8 mouse cellular contexts compared by ENCODE assay signal in genomic region chr16:4726528-4727128, GRCm38 (mm10). TPM values are rescaled to one million over a fixed set of nuclear protein-coding genes. Genes with fewer than 3 reads are reported as not detected.
A peak's percentile ranks its signal among the peaks of the same experiment; 100 is the strongest.
DNase-seq lines count a peak whose midpoint lies in the region; ATAC-seq lines count a peak whose summit lies in the region.

No protein-coding gene starts in this region.

- H3K36me3 ChIP-seq in heart, embryonic 10.5 days, result peaks cover 2% of the 10 kb centered on the region; the same call in 1 of the 2 replicates
- H3K36me3 ChIP-seq in forebrain, embryonic 15.5 days, result no peaks in the 10 kb centered on the region
- H3K36me3 ChIP-seq in midbrain, embryonic 13.5 days, result no peaks in the 10 kb centered on the region

- H3K27me3 ChIP-seq in heart, embryonic 10.5 days (ENCODE audit: insufficient read depth, poor library complexity, severe bottlenecking), result no peaks in the 10 kb centered on the region
- no peaks in the 10 kb centered on the region for H3K27me3 ChIP-seq in forebrain, embryonic 15.5 days
- no peaks in the 10 kb centered on the region for H3K27me3 ChIP-seq in midbrain, embryonic 13.5 days

- no peaks in the 10 kb centered on the region for H3K9me3 ChIP-seq in heart, embryonic 10.5 days
- no peaks in the 10 kb centered on the region for H3K9me3 ChIP-seq in forebrain, embryonic 15.5 days
- no peaks in the 10 kb centered on the region for H3K9me3 ChIP-seq in midbrain, embryonic 13.5 days

- H3K4me1 ChIP-seq in heart, embryonic 10.5 days, result peaks cover 25% of the 10 kb centered on the region; the same call in 1 of the 2 replicates
- peaks cover 16% of the 10 kb centered on the region for H3K4me1 ChIP-seq in forebrain, embryonic 15.5 days
- H3K4me1 ChIP-seq in midbrain, embryonic 13.5 days (replicated peaks), result peaks cover 17% of the 10 kb centered on the region

- peak overlapping the region; percentile 94 for H3K27ac ChIP-seq in heart, embryonic 10.5 days
- peak overlapping the region; percentile 79 for H3K27ac ChIP-seq in forebrain, embryonic 15.5 days (replicated peaks)
- peak overlapping the region; percentile 80 for H3K27ac ChIP-seq in midbrain, embryonic 13.5 days

- 0 out of 2 replicates have a peak, but pooled peaks have one; percentile 14 for ATAC-seq in forebrain, embryonic 15.5 days (replicated peaks)
- ATAC-seq in midbrain, embryonic 13.5 days, result peak; percentile 70; the same call in 1 of the 2 replicates

- peak overlapping the region; percentile 72 for H3K4me2 ChIP-seq in forebrain, embryonic 15.5 days (replicated peaks)
- peak overlapping the region; percentile 67 for H3K4me2 ChIP-seq in midbrain, embryonic 13.5 days (replicated peaks)

- peak overlapping the region; percentile 91 for H3K9ac ChIP-seq in forebrain, embryonic 15.5 days (replicated peaks)
- peak overlapping the region; percentile 82 for H3K9ac ChIP-seq in midbrain, embryonic 13.5 days (replicated peaks)

- DNase-seq in heart, embryonic 10.5 days (ENCODE audit: low spot score), result no peak
- no peak for DNase-seq in heart, adult 18-20 months
- peak; percentile 32 for DNase-seq in urinary bladder, postnatal 14 days (ENCODE audit: low spot score)
- no peak for DNase-seq in urinary bladder, postnatal 4 days (ENCODE audit: low spot score in 2 of 2)
- DNase-seq in kidney, postnatal 36 days, result peak; percentile 56 to 73
- DNase-seq in embryo, embryonic 10 days (ENCODE audit: low spot score), result no peak

- H3K4me3 ChIP-seq in heart, embryonic 10.5 days, result peak overlapping the region; percentile 76
- H3K4me3 ChIP-seq in forebrain, embryonic 15.5 days, result peak overlapping the region; percentile 86
- H3K4me3 ChIP-seq in midbrain, embryonic 13.5 days (replicated peaks), result peak overlapping the region; percentile 74

- 1% methylated on average over 40 of the region's 40 CpGs for WGBS in heart, embryonic 10.5 days
- WGBS in forebrain, embryonic 15.5 days, result 2% methylated on average over 40 of the region's 40 CpGs
- 1% methylated on average over 40 of the region's 40 CpGs for WGBS in midbrain, embryonic 13.5 days

RNA-seq across cellular contexts. Expression of gene Hmox2, which starts 0.5 kb away (rescaled TPM):
- polyA plus RNA-seq in heart, embryonic 10.5 days (2016; fragmentation: Nextera tagmentation; extraction: Ambion mirVana), result 101 and 104 TPM in 2 replicates
- total RNA-seq in heart, adult 18-20 months (2021), result 10 to 100 TPM; 76.9 to 95.9 TPM
- polyA plus RNA-seq in forebrain, embryonic 15.5 days (2015; fragmentation: Nextera tagmentation; extraction: Ambion mirVana), result 85.3 and 88.3 TPM in 2 replicates
- 81.8 and 87.6 TPM in 2 replicates for polyA plus RNA-seq in midbrain, embryonic 13.5 days (2015; fragmentation: Nextera tagmentation; extraction: Ambion mirVana)

RNA-seq across cellular contexts. Expression of gene Nmral1, which starts 7.5 kb away (rescaled TPM):
- polyA plus RNA-seq in heart, embryonic 10.5 days (2016; fragmentation: Nextera tagmentation; extraction: Ambion mirVana), result 63.3 and 97.6 TPM in 2 replicates
- total RNA-seq in heart, adult 18-20 months (2021), result 1 to 10 TPM; 2.0 to 3.0 TPM
- polyA plus RNA-seq in forebrain, embryonic 15.5 days (2015; fragmentation: Nextera tagmentation; extraction: Ambion mirVana), result 103 and 115 TPM in 2 replicates
- 102 and 104 TPM in 2 replicates for polyA plus RNA-seq in midbrain, embryonic 13.5 days (2015; fragmentation: Nextera tagmentation; extraction: Ambion mirVana)

RNA-seq across cellular contexts. Expression of gene Coro7, which starts 47.1 kb away (rescaled TPM):
- polyA plus RNA-seq in heart, embryonic 10.5 days (2016; fragmentation: Nextera tagmentation; extraction: Ambion mirVana), result 22.7 and 23.9 TPM in 2 replicates
- 10 to 100 TPM; 12.7 to 14.2 TPM for total RNA-seq in heart, adult 18-20 months (2021)
- 25.0 TPM in 2 replicates for polyA plus RNA-seq in forebrain, embryonic 15.5 days (2015; fragmentation: Nextera tagmentation; extraction: Ambion mirVana)
- polyA plus RNA-seq in midbrain, embryonic 13.5 days (2015; fragmentation: Nextera tagmentation; extraction: Ambion mirVana), result 25.1 and 26.5 TPM in 2 replicates

Comparison
In these comparisons a context has a peak if more than half of its experiments do, and no peak if none do; other contexts are left out.
1. DNase-seq: peak in urinary bladder, postnatal 14 days (single experiment) and kidney, postnatal 36 days (2 of 2); none in heart, embryonic 10.5 days (single experiment), heart, adult 18-20 months (0 of 2), urinary bladder, postnatal 4 days (0 of 2) and embryo, embryonic 10 days (single experiment).
2. Peak in every context shown above with its lines, with median percentiles within 50 percentile points of each other: H3K27ac ChIP-seq and H3K4me3 ChIP-seq.